Mouse (Mus musculus) central nervous system, embryonic 14 days (tissue): ENCODE data around the gene Otud7b. TPM values are rescaled to one million over a fixed set of nuclear protein-coding genes. Genes with fewer than 3 reads are reported as not detected.

Source experiments
- polyA plus RNA-seq: library from polyadenylated mRNA; depleted of rRNA; stranded (reverse); fragments of >200 nt; gene quantifications from 2 replicates; pipeline ENCODE4 v1.2.3, GENCODE M21; 2012; rRNA removed

The Otud7b gene
- polyA plus RNA-seq = 8.3 and 10.5 TPM in 2 replicates

GRCm38 (mm10) chr3:96104261-96105065 lies at the start of gene Otud7b:
Otud7b (plus strand) TSS chr3:96104527.

GRCm38 (mm10) chr3:96058231-96058896 lies 46.0 kb upstream of the Otud7b start, which contains the start of gene Vps45:
Vps45 (minus strand) TSS chr3:96058466.

GRCm38 (mm10) chr3:96161869-96162840 lies 57.8 kb downstream of the Otud7b start, which contains the start of gene Mtmr11:
Mtmr11 (plus strand) TSS chr3:96162004.

GRCm38 (mm10) chr3:96172197-96173178 lies 68.2 kb downstream of the Otud7b start, which contains the start of gene Sf3b4:
Sf3b4 (plus strand) TSS chr3:96172332.

GRCm38 (mm10) chr3:96180727-96181477 lies 76.6 kb downstream of the Otud7b start, which contains the start of gene Sv2a:
Sv2a (plus strand) TSS chr3:96181151.

Other genes starting within 250 kb of the Otud7b start
- 53.4 and 56.5 TPM in 2 replicates for gene Prpf3, start 248.6 kb upstream of the Otud7b start, polyA plus RNA-seq
- 186 and 193 TPM in 2 replicates for gene Mrps21, start 233.0 kb upstream of the Otud7b start, polyA plus RNA-seq
- 4.1 and 4.7 TPM in 2 replicates for gene Ciart, start 222.3 kb upstream of the Otud7b start, polyA plus RNA-seq
- gene BC028528, start 212.5 kb upstream of the Otud7b start, polyA plus RNA-seq = 11.9 and 13.1 TPM in 2 replicates
- 89.3 and 92.6 TPM in 2 replicates for gene Aph1a, start 210.6 kb upstream of the Otud7b start, polyA plus RNA-seq
- 9.8 and 13.0 TPM in 2 replicates for gene Car14, start 199.8 kb upstream of the Otud7b start, polyA plus RNA-seq
- gene Anp32e, start 175.3 kb upstream of the Otud7b start, polyA plus RNA-seq = 162 and 193 TPM in 2 replicates
- gene Plekho1, start 108.5 kb upstream of the Otud7b start, polyA plus RNA-seq = 186 and 227 TPM in 2 replicates
- gene Vps45, start 46.1 kb upstream of the Otud7b start, polyA plus RNA-seq = 33.9 and 36.1 TPM in 2 replicates
- gene Mtmr11, start 57.5 kb downstream of the Otud7b start, polyA plus RNA-seq = 12.5 and 18.8 TPM in 2 replicates
- gene Sf3b4, start 67.8 kb downstream of the Otud7b start, polyA plus RNA-seq = 101 and 105 TPM in 2 replicates
- 89.5 and 92.3 TPM in 2 replicates for gene Sv2a, start 76.6 kb downstream of the Otud7b start, polyA plus RNA-seq
- gene Bola1, start 115.2 kb downstream of the Otud7b start, polyA plus RNA-seq = 51.9 and 68.2 TPM in 2 replicates
- gene Hist2h2ab, start 115.3 kb downstream of the Otud7b start, polyA plus RNA-seq = 1.9 and 3.9 TPM in 2 replicates
- gene Hist2h2ac, start 116.4 kb downstream of the Otud7b start, polyA plus RNA-seq = 6.5 and 9.3 TPM in 2 replicates
- gene Hist2h2be, start 116.6 kb downstream of the Otud7b start, polyA plus RNA-seq = 12.5 and 17.2 TPM in 2 replicates
- gene Hist2h3c2, start 134.6 kb downstream of the Otud7b start, polyA plus RNA-seq = 37.5 and 61.5 TPM in 2 replicates
- 5.6 and 10.1 TPM in 2 replicates for gene Hist2h2aa2, start 135.7 kb downstream of the Otud7b start, polyA plus RNA-seq
- 67.5 and 77.3 TPM in 2 replicates for gene Hist2h2aa1, start 141.0 kb downstream of the Otud7b start, polyA plus RNA-seq
- gene Hist2h3c1, start 142.2 kb downstream of the Otud7b start, polyA plus RNA-seq = not detected in 2 replicates
- 6.8 and 9.5 TPM in 2 replicates for gene Hist2h4, start 158.8 kb downstream of the Otud7b start, polyA plus RNA-seq
- 53.0 and 82.8 TPM in 2 replicates for gene Hist2h3b, start 164.1 kb downstream of the Otud7b start, polyA plus RNA-seq
- gene Hist2h2bb, start 165.2 kb downstream of the Otud7b start, polyA plus RNA-seq = 10.0 and 13.6 TPM in 2 replicates
- 3.4 and 4.1 TPM in 2 replicates for gene Fcgr1, start 189.4 kb downstream of the Otud7b start, polyA plus RNA-seq